Mouse (Mus musculus) hindbrain, postnatal 0 days (tissue): ENCODE measurements around the gene Mreg. TPM values are rescaled to one million over a fixed set of nuclear protein-coding genes. Genes with fewer than 3 reads are reported as not detected.

ENCODE experiments used
- ATAC-seq: fragments of 200-750 bp; cut with Nextera tagmentation; 2 replicates; pipeline ENCODE4 v1.8.0; 2017; ENCODE audit warnings: mild to moderate bottlenecking, moderate TSS enrichment, moderate library complexity
- DNase-seq: peaks from one replicate; pipeline ENCODE4 v3.0.0-alpha.2; 2015; ENCODE audit warnings: low spot score
- H3K27ac ChIP-seq: fragments of 300-500 bp; sonication (generic); 2 replicates; pipeline ENCODE4 v1.5.1; 2014; ENCODE audit warnings: mild to moderate bottlenecking
- H3K27me3 ChIP-seq: fragments of 300-500 bp; sonication (generic); 2 replicates; pipeline ENCODE4 v1.6.1; 2014; ENCODE audit warnings: low read length, mixed read lengths; ENCODE audit not compliant: insufficient read depth
- H3K36me3 ChIP-seq: fragments of 300-500 bp; sonication (generic); 2 replicates; pipeline ENCODE4 v1.6.1; 2014; ENCODE audit warnings: low read length, mixed read lengths; ENCODE audit not compliant: insufficient read depth
- H3K4me1 ChIP-seq: fragments of 300-500 bp; sonication (generic); 2 replicates; pipeline ENCODE4 v1.6.1; 2014; ENCODE audit warnings: antibody characterized with exemption, low read length, mixed read lengths; ENCODE audit not compliant: insufficient read depth
- H3K4me2 ChIP-seq: fragments of 300-500 bp; sonication (generic); 2 replicates; pipeline ENCODE4 v1.6.1; 2014; ENCODE audit warnings: low read depth, mild to moderate bottlenecking, low read length, moderate library complexity, mixed read lengths
- H3K4me3 ChIP-seq: fragments of 300-500 bp; sonication (generic); 2 replicates; pipeline ENCODE4 v1.5.1; 2014; ENCODE audit warnings: low read length
- H3K9ac ChIP-seq: fragments of 300-500 bp; sonication (generic); replicated peaks from 2 replicates; pipeline ENCODE4 v1.6.1; 2014; ENCODE audit warnings: mild to moderate bottlenecking, low read length, moderate library complexity, mixed read lengths
- H3K9me3 ChIP-seq: fragments of 300-500 bp; sonication (generic); 2 replicates; pipeline ENCODE4 v1.6.1; 2016; ENCODE audit warnings: low read length, mixed read lengths
- CTCF ChIP-seq: IDR thresholded peaks from 2 replicates; pipeline ENCODE4 v1.5.1; 2016; ENCODE audit warnings: antibody characterized with exemption, control low read depth, low read depth
- WGBS: fragments of 180-500 bp; shearing (Covaris S2); extraction: QIAGEN DNeasy Blood & Tissue Kit; methylation state at CpG from one replicate; pipeline ENCODE4 v1.1.7; 2014; 5-methylcytosine and 5-hydroxymethylcytosine counted together
- polyA plus RNA-seq: library from polyadenylated mRNA; unstranded; fragments of >200 nt; fragmentation: Nextera tagmentation; extraction: Ambion mirVana; gene quantifications from 2 replicates; pipeline ENCODE4 v1.2.1, GENCODE M21; 2015
- total RNA-seq: library from RNA; depleted of rRNA; stranded (reverse); fragments of >200 nt; gene quantifications from 2 replicates; pipeline ENCODE4 v1.2.3, GENCODE M21; 2014; rRNA removed

Gene Mreg
- total RNA-seq (2.1 and 2.7 TPM in 2 replicates), polyA plus RNA-seq (3.9 and 4.4 TPM in 2 replicates)

GRCm38 (mm10) chr1:72211701-72212699, at the start of gene Mreg:
Gene Mreg (minus strand): TSS chr1:72212307.
- no peaks in the 10 kb centered on the region for H3K9me3 ChIP-seq
- under 1% methylated on average over 88 of the region's 89 CpGs for WGBS
- no peaks in the 10 kb centered on the region for H3K36me3 ChIP-seq
- peak within 1 kb of the TSS; percentile 2; the same call in 1 of the 2 replicates for H3K27ac ChIP-seq
- no peaks in the 10 kb centered on the region for H3K27me3 ChIP-seq
- no peak; the same call in 1 of the 2 replicates for TF ChIP-seq CTCF
- ATAC-seq (peak; percentile 79), DNase-seq (peak; percentile 82)
- H3K4me2 ChIP-seq, result peak within 1 kb of the TSS; percentile 98
- peak within 1 kb of the TSS; percentile 78 for H3K4me3 ChIP-seq
- peak within 1 kb of the TSS; percentile 73 for H3K9ac ChIP-seq
- no peaks in the 10 kb centered on the region for H3K4me1 ChIP-seq

- Histone ChIP-seq H3K4me1 (peaks cover 9% of the 10 kb centered on the region), H3K4me3 (peak overlapping the region; percentile 40; the same call in 1 of the 2 replicates), H3K36me3 (peaks cover 3% of the 10 kb centered on the region; the same call in 1 of the 2 replicates), H3K27me3 (no peaks in the 10 kb centered on the region), H3K4me2 (peak overlapping the region; percentile 64), H3K9ac (no peak overlapping the region), H3K9me3 (no peaks in the 10 kb centered on the region), H3K27ac (peak overlapping the region; percentile 91)
- no peak for ATAC-seq
- peak; percentile 19 for DNase-seq
- 68% methylated on average over 9 of the region's 9 CpGs for WGBS
- no peak for TF ChIP-seq CTCF
Observed at GRCm38 (mm10) chr1:72256381-72257256, 44.5 kb upstream of the Mreg start.

GRCm38 (mm10) chr1:72255854-72256175, 43.7 kb upstream of the Mreg start:
- H3K4me2 ChIP-seq, result peak overlapping the region; percentile 64
- peak; percentile 65 for DNase-seq
- no peak for ATAC-seq
- H3K4me1 ChIP-seq, result peaks cover 9% of the 10 kb centered on the region
- H3K9ac ChIP-seq, result peak overlapping the region; percentile 35; the same call in 1 of the 2 replicates
- no peaks in the 10 kb centered on the region for H3K27me3 ChIP-seq
- H3K4me3 ChIP-seq, result peak overlapping the region; percentile 40
- H3K27ac ChIP-seq, result peak overlapping the region; percentile 91
- TF ChIP-seq CTCF, result no peak
- no peaks in the 10 kb centered on the region for H3K36me3 ChIP-seq
- no peaks in the 10 kb centered on the region for H3K9me3 ChIP-seq
- WGBS, result 14% methylated on average over 11 of the region's 11 CpGs

- peak overlapping the region; percentile 40 for H3K4me3 ChIP-seq
- H3K4me2 ChIP-seq, result peak overlapping the region; percentile 64
- TF ChIP-seq CTCF, result no peak; the same call in 1 of the 2 replicates
- no peaks in the 10 kb centered on the region for H3K36me3 ChIP-seq
- no peaks in the 10 kb centered on the region for H3K9me3 ChIP-seq
- ATAC-seq (peak; percentile 86), DNase-seq (peak; percentile 80)
- peaks cover 9% of the 10 kb centered on the region for H3K4me1 ChIP-seq
- 6% methylated on average over 15 of the region's 15 CpGs for WGBS
- H3K27ac ChIP-seq, result peak overlapping the region; percentile 91
- H3K9ac ChIP-seq, result peak overlapping the region; percentile 58; the same call in 1 of the 2 replicates
- H3K27me3 ChIP-seq, result no peaks in the 10 kb centered on the region
Observed at GRCm38 (mm10) chr1:72255062-72255853, 43.2 kb upstream of the Mreg start.

DNA sequence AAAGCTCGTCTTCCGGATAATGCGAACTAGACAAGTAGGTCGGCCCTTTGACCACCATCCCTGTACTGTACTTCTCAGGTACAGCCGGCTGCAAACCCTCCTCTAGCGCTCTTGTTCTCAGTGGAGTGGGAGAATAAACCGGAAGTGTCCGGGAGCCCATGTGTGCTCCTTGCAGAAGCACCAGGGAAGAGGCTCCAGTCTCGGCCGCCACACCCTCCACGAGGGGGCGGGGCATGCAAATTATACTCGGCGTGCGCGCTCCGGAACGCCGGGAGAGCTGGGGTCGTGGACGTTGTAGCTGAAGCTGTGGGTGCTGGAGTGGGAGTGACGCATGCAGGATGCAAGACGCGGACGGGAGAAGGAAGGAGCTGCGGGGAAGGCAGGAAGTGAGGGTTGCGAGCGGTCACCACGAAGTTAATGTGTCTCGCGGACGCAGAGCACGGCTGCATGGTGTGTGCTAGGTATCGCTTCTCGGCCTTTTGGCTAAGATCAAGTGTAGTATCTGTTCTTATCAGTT, 42.5 kb upstream of the Mreg start:
- peaks cover 9% of the 10 kb centered on the region for H3K4me1 ChIP-seq

More for the DNA sequence above, 42.5 kb upstream of the Mreg start:
- H3K9me3 ChIP-seq, result no peaks in the 10 kb centered on the region
- TF ChIP-seq CTCF, result peak; percentile 37; the same call in 1 of the 2 replicates
- no peaks in the 10 kb centered on the region for H3K36me3 ChIP-seq
- H3K4me2 ChIP-seq, result peak overlapping the region; percentile 64
- DNase-seq (peak; percentile 94), ATAC-seq (peak; percentile 93)
- no peaks in the 10 kb centered on the region for H3K27me3 ChIP-seq
- peak overlapping the region; percentile 91 for H3K27ac ChIP-seq
- peak overlapping the region; percentile 40 for H3K4me3 ChIP-seq
- 2% methylated on average over 35 of the region's 35 CpGs for WGBS
- peak overlapping the region; percentile 58 for H3K9ac ChIP-seq
